Mouse (Mus musculus): Measurements from ENCODE around the gene Unc13d.
"Not testable (repeated sequence)": the region's sequence is repeated elsewhere in the genome, so short reads cannot be mapped to it uniquely, and the experiment has no call there.

The Unc13d gene

GRCm38 (mm10) chr11:116100385-116100784 is 22.6 kb upstream of the Unc13d start:
- in situ Hi-C loops (cut with MboI), result no loop called here

- in situ Hi-C loops (cut with MboI), result no loop called here
Measured at GRCm38 (mm10) chr11:116099462-116099861, 21.7 kb upstream of the Unc13d start.

- in situ Hi-C loops (cut with MboI), result no loop called here
Measured at GRCm38 (mm10) chr11:116098711-116099460, 21.1 kb upstream of the Unc13d start.

- in situ Hi-C loops (cut with MboI), result no loop called here
Measured at GRCm38 (mm10) chr11:116096213-116097108, 18.7 kb upstream of the Unc13d start.

- in situ Hi-C loops (cut with MboI), result no loop called here
Measured at GRCm38 (mm10) chr11:116095573-116095972, 17.8 kb upstream of the Unc13d start.

GRCm38 (mm10) chr11:116093771-116094565 is 16.2 kb upstream of the Unc13d start:
- in situ Hi-C loops (cut with MboI), result no loop called here

GRCm38 (mm10) chr11:116092959-116093358 is 15.2 kb upstream of the Unc13d start:
- in situ Hi-C loops (cut with MboI), result not testable (repeated sequence)

- in situ Hi-C loops (cut with MboI), result no loop called here
Measured at GRCm38 (mm10) chr11:116091591-116091990, 13.8 kb upstream of the Unc13d start.

- in situ Hi-C loops (cut with MboI), result no loop called here
Measured at GRCm38 (mm10) chr11:116089545-116089944, 11.8 kb upstream of the Unc13d start.

GRCm38 (mm10) chr11:116088741-116089394 is 11.1 kb upstream of the Unc13d start:
- in situ Hi-C loops (cut with MboI), result no loop called here

GRCm38 (mm10) chr11:116088188-116088587 is 10.4 kb upstream of the Unc13d start:
- in situ Hi-C loops (cut with MboI), result no loop called here

GRCm38 (mm10) chr11:116087194-116088130 is 9.7 kb upstream of the Unc13d start:
- in situ Hi-C loops (cut with MboI), result no loop called here

GRCm38 (mm10) chr11:116086258-116087193 is 8.8 kb upstream of the Unc13d start, which contains the start of gene Wbp2:
TSS of gene Wbp2 (minus strand) at chr11:116086995.
- in situ Hi-C loops (cut with MboI), result no loop called here

GRCm38 (mm10) chr11:116084166-116084565 is 6.4 kb upstream of the Unc13d start:
- in situ Hi-C loops (cut with MboI), result no loop called here

- in situ Hi-C loops (cut with MboI), result no loop called here
Measured at GRCm38 (mm10) chr11:116083096-116083672, 5.4 kb upstream of the Unc13d start.

- in situ Hi-C loops (cut with MboI), result no loop called here
Measured at GRCm38 (mm10) chr11:116081081-116081480, 3.3 kb upstream of the Unc13d start.

- in situ Hi-C loops (cut with MboI), result no loop called here
Measured at GRCm38 (mm10) chr11:116079511-116079910, 1.8 kb upstream of the Unc13d start.

- in situ Hi-C loops (cut with MboI), result no loop called here
Measured at GRCm38 (mm10) chr11:116078676-116079320, 1.0 kb upstream of the Unc13d start.
